Mouse (Mus musculus): ENCODE measurements at regions not wholly inside any gene's neighbourhood (a gene's known extent, or its start where the extent isn't known, plus 50 kb on each side); places are given as distances from the start of the nearest gene placed in this dataset.

GRCm38 (mm10) chr11:55712350-55712749 is 104.4 kb upstream of the Glra1 start:
- TF ChIP-seq MYC (IDR thresholded peaks at IDR 0.05; ENCODE audit: low read depth, low read length) (no peak), ZC3H11A (IDR thresholded peaks at IDR 0.05; ENCODE audit: low read depth, low read length) (no peak), MXI1 (IDR thresholded peaks at IDR 0.05; ENCODE audit: low read depth, low read length) (no peak), EP300 (IDR thresholded peaks at IDR 0.05; ENCODE audit: low read length) (no peak), CHD2 (IDR thresholded peaks at IDR 0.05; ENCODE audit: low read length) (no peak), SMC3 (IDR thresholded peaks at IDR 0.05; ENCODE audit: low read depth, low read length) (no peak)
